Mouse (Mus musculus) bone marrow macrophage, adult 2 months (primary cell): ENCODE results near the gene Cdc42ep4.

ENCODE experiments used
- CTCF ChIP-seq: IDR thresholded peaks from 2 replicates; pipeline ENCODE4 v1.5.1; 2012; ENCODE audit warnings: low read depth, mild to moderate bottlenecking, low read length, moderate library complexity
- POLR2A ChIP-seq: IDR thresholded peaks from 2 replicates; pipeline ENCODE4 v1.6.1; 2012; ENCODE audit warnings: mild to moderate bottlenecking, low read depth, low read length, borderline replicate concordance

DNA sequence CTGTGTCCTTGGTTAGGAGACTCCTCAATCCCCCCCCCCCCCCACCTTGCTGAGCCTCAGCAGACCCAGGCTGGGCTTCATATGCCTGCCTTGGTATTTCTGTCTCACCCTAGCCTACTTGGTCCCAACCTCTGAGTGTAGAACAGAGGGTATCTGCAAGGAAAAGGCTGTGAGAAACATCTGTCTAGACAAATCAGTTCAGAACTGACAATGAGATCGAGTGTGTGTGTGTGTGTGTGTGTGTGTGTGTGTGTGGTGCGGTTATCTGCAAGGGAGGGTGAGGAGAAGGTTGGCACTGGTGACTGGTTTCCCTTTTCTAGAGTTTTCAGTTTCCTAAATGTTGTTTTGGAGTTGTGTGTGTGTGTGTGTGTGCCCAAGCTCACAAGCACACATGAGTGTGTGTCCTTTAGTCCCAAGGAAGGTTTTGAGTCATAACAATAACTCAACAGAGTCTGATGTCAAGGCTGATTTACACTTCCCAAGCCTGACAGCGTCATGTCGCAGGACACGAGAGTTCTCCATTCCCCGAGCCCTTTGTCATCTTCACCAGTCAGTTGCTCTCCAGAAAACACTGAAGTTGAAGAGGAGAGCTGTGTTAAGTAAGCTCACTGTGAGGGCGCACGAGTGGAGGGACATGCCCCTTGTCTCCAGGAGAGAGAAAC, 10.6 kb upstream of the Cdc42ep4 start:
- TF ChIP-seq CTCF (no peak), POLR2A (no peak)
